Mouse (Mus musculus): Measurements from ENCODE around the gene Gm9936.
"Not testable (repeated sequence)": the region's sequence is repeated elsewhere in the genome, so short reads cannot be mapped to it uniquely, and the experiment has no call there.

- not testable (repeated sequence) for TF ChIP-seq CTCF (IDR thresholded peaks at IDR 0.05; ENCODE audit: borderline replicate concordance, insufficient read depth, low read length); POLR2A (IDR thresholded peaks at IDR 0.05; ENCODE audit: low read depth, low read length)
Measured at GRCm38 (mm10) chr5:114882319-114882718, 23.8 kb upstream of the Gm9936 start.

Data from embryonic fibroblast, embryonic 13.5 days (primary cell).